Mouse (Mus musculus) midbrain, embryonic 11.5 days (tissue): ENCODE measurements around the gene Lars2. TPM values are rescaled to one million over a fixed set of nuclear protein-coding genes. Genes with fewer than 3 reads are reported as not detected.
A peak's percentile ranks its signal among the peaks of the same experiment; 100 is the strongest.

Source experiments
- ATAC-seq: fragments of 200-750 bp; cut with Nextera tagmentation; 2 replicates; pipeline ENCODE4 v1.8.0; 2017; ENCODE audit warnings: moderate TSS enrichment, moderate library complexity; ENCODE audit not compliant: low FRiP score
- DNase-seq: peaks from one replicate; pipeline ENCODE4 v3.0.0; 2015; ENCODE audit warnings: low spot score; ENCODE audit errors: missing footprints
- H3K27ac ChIP-seq: fragments of 300-500 bp; sonication (generic); 2 replicates; pipeline ENCODE4 v1.5.1; 2014; ENCODE audit warnings: low read depth, low read length
- H3K27me3 ChIP-seq: fragments of 300-500 bp; sonication (generic); 2 replicates; pipeline ENCODE4 v1.6.1; 2014; ENCODE audit warnings: mild to moderate bottlenecking, low read length, moderate library complexity, mixed read lengths; ENCODE audit not compliant: control insufficient read depth, insufficient read depth
- H3K36me3 ChIP-seq: fragments of 300-500 bp; sonication (generic); 2 replicates; pipeline ENCODE4 v1.6.1; 2014; ENCODE audit warnings: mild to moderate bottlenecking, low read length, moderate library complexity, mixed read lengths; ENCODE audit not compliant: control insufficient read depth, insufficient read depth
- H3K4me1 ChIP-seq: fragments of 300-500 bp; sonication (generic); 2 replicates; pipeline ENCODE4 v1.6.1; 2014; ENCODE audit warnings: low read length; ENCODE audit not compliant: control insufficient read depth, insufficient read depth
- H3K4me2 ChIP-seq: fragments of 300-500 bp; sonication (generic); 2 replicates; pipeline ENCODE4 v1.6.1; 2014; ENCODE audit warnings: mild to moderate bottlenecking, moderate library complexity
- H3K4me3 ChIP-seq: fragments of 300-500 bp; sonication (generic); 2 replicates; pipeline ENCODE4 v1.5.1; 2014; ENCODE audit warnings: low read depth, low read length
- H3K9ac ChIP-seq: fragments of 300-500 bp; sonication (generic); 2 replicates; pipeline ENCODE4 v1.6.1; 2014; ENCODE audit warnings: low read length
- H3K9me3 ChIP-seq: fragments of 300-500 bp; sonication (generic); 2 replicates; pipeline ENCODE4 v1.6.1; 2016; ENCODE audit warnings: low read length; ENCODE audit not compliant: control insufficient read depth
- WGBS: fragments of 180-500 bp; shearing (Covaris S2); extraction: QIAGEN DNeasy Blood & Tissue Kit; methylation state at CpG from one replicate; pipeline ENCODE4 v1.1.7; 2014; 5-methylcytosine and 5-hydroxymethylcytosine counted together
- polyA plus RNA-seq: library from polyadenylated mRNA; unstranded; fragments of >200 nt; fragmentation: Nextera tagmentation; extraction: Ambion mirVana; gene quantifications from 2 replicates; pipeline ENCODE4 v1.2.1, GENCODE M21; 2014

Gene Lars2
- polyA plus RNA-seq, 1 experiment from 2014 or later, result 860 TPM

DNA sequence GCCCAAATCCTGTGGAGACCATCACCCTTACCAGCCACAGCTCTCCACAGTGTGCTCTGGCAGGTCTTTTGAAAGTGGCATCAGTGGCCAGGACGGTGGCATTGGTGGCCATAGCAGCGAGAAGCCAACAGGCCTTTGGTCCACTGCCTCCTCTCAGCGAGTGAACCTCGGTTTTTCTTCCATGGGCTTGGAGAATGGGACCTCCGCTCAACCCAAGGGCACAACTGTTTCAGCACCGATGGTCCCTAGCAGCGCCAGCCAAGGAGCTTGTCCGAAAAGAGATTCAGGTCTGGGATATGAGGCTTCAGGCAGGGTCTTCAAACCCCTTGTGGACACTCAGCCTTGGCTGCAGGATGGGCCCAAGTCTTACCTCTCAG lies 113.1 kb downstream of the Lars2 start:
- Histone ChIP-seq H3K36me3 (peaks cover 2% of the 10 kb centered on the region; the same call in 1 of the 2 replicates), H3K4me1 (peaks cover 27% of the 10 kb centered on the region), H3K27me3 (no peaks in the 10 kb centered on the region), H3K27ac (no peak overlapping the region), H3K9ac (peak overlapping the region; percentile 85), H3K9me3 (no peaks in the 10 kb centered on the region), H3K4me2 (peak overlapping the region; percentile 87), H3K4me3 (peak overlapping the region; percentile 65)
- no peak for ATAC-seq
- WGBS, result 86% methylated on average over 8 of the region's 8 CpGs
- no peak for DNase-seq

DNA sequence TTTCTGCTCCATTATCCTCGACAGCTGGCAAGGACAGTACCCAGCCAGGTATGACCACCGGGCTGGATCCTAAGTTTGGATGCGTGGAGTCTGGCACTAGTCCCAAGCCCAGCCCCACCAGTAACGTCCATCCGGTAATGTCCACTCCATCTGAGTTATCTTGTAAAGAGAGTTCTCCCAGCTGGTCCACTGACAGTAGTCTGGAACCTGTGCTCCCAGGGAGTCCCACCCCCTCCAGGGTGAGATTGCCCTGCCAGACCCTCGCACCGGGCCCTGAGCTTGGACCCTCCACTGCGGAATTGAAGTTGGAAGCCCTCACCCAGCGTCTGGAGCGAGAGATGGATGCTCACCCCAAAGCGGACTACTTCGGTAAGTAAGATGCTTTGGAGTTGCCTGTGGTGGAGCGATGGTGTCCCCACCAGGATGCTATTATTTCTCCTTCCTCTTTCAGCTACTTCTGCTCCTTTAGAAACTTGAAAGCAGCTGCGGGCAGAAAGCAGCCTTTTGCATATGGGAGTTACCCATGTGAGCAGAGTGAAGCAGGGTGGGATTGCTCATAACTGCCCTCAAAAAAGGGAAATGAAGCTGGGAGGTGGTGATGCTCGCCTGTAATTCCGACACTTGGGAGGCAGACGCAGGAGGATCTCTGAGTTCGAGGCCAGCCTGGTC lies 113.7 kb downstream of the Lars2 start:
- DNase-seq, result no peak
- WGBS, result 87% methylated on average over 18 of the region's 18 CpGs
- Histone ChIP-seq H3K9me3 (no peaks in the 10 kb centered on the region), H3K36me3 (peaks cover 2% of the 10 kb centered on the region; the same call in 1 of the 2 replicates), H3K27ac (no peak overlapping the region), H3K9ac (peak overlapping the region; percentile 20; the same call in 1 of the 2 replicates), H3K4me1 (peaks cover 27% of the 10 kb centered on the region), H3K27me3 (no peaks in the 10 kb centered on the region), H3K4me2 (peak overlapping the region; percentile 87), H3K4me3 (peak overlapping the region; percentile 65)
- no peak for ATAC-seq

DNA sequence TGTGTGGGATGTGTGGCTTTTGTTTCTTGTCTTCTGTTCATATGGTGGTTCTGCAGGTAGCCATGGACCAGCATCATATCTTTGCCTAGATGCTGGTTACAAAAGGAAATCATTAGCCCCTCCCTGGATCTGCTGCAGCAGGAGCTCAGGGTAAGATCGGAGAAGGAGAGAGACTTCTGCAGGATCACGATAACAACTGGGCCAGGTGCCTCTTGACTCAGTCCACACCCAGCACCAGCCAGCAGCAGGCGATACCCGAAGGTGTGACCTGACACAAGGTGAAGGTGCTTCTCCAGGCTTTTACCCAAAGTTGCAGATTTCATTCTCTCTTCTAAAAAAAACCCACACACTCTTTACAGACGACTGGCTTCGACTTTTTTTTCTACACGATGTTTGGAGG lies 114.4 kb downstream of the Lars2 start:
- 85% methylated on average over 7 of the region's 7 CpGs for WGBS

DNA sequence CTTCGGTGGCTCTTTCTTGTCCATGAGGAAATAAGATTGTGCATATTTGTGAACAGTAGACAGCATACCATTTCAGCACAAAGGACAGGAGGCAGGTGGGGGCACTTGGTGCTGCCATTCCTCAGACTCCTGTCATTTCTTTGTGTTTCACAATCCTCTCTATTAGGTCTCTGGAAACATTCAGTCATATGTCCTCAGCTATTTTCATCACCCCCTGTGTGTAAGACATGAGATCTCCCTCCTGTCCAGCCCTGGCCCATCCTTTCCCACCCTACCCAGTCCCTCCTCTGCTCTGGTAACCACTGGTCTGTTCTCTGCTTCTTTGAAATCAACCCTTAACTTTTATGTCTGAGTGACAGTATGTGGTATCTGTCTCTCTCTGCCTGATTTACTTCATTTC lies 116.9 kb downstream of the Lars2 start:
- peaks cover 2% of the 10 kb centered on the region; the same call in 1 of the 2 replicates for H3K36me3 ChIP-seq
- no peak for ATAC-seq
- no peak for DNase-seq
- no peak overlapping the region for H3K9ac ChIP-seq
- peaks cover 27% of the 10 kb centered on the region for H3K4me1 ChIP-seq
- H3K27ac ChIP-seq, result no peak overlapping the region
- H3K27me3 ChIP-seq, result no peaks in the 10 kb centered on the region
- H3K4me2 ChIP-seq, result no peak overlapping the region
- H3K9me3 ChIP-seq, result no peaks in the 10 kb centered on the region
- no peak overlapping the region for H3K4me3 ChIP-seq
- 86% methylated on average over 1 of the region's 1 CpGs for WGBS

More for the DNA sequence above, 114.4 kb downstream of the Lars2 start:
- peak overlapping the region; percentile 65 for H3K4me3 ChIP-seq
- H3K36me3 ChIP-seq, result peaks cover 2% of the 10 kb centered on the region; the same call in 1 of the 2 replicates
- H3K27me3 ChIP-seq, result no peaks in the 10 kb centered on the region
- no peaks in the 10 kb centered on the region for H3K9me3 ChIP-seq
- no peak for ATAC-seq
- peaks cover 27% of the 10 kb centered on the region for H3K4me1 ChIP-seq
- no peak overlapping the region for H3K9ac ChIP-seq
- H3K27ac ChIP-seq, result no peak overlapping the region
- peak overlapping the region; percentile 87 for H3K4me2 ChIP-seq
- DNase-seq, result no peak

DNA sequence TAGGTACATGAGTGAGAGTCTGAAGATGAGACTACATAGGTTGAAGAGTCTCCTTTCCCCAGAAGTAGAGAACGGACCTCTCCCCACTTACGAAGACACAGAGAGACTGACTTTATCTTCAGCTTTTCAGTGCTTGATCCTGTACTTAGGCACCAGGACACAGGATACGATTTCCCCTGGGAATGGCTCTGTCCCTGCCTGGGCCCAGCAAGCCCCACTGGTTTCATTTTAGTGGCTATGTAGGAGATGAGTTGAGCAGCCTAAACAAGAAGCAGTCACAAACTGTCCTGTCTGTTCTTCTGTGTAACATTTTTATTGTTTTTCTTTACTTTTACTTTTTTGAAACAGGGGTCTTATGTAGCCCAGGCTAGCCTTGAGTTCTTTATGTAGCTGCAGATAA lies 118.1 kb downstream of the Lars2 start:
- no peak overlapping the region for H3K27ac ChIP-seq
- H3K4me3 ChIP-seq, result no peak overlapping the region
- ATAC-seq (no peak), DNase-seq (no peak)
- H3K4me1 ChIP-seq, result peaks cover 21% of the 10 kb centered on the region
- H3K36me3 ChIP-seq, result peaks cover 2% of the 10 kb centered on the region; the same call in 1 of the 2 replicates
- H3K9ac ChIP-seq, result no peak overlapping the region
- 99% methylated on average over 3 of the region's 3 CpGs for WGBS
- H3K4me2 ChIP-seq, result no peak overlapping the region
- no peaks in the 10 kb centered on the region for H3K9me3 ChIP-seq
- no peaks in the 10 kb centered on the region for H3K27me3 ChIP-seq

DNA sequence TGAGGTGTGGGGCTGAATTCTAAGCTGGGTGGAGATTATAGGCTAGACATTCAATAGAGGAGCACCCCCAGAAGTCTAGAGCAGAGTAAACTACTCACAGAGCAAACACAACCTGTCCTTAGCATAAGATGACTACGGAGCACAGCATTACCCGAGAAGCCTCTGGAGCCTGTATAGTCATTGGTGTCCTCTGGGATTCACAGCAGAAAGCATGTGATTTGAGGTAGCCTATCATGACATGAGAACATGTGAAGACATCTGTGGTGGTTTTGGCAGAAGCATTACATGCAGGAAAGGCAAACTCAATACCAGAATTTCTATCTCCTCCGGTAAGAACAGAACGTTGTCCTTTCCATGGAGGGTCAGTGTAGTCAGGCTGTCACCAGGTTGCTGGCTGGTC lies 118.8 kb downstream of the Lars2 start:
- H3K36me3 ChIP-seq, result peaks cover 2% of the 10 kb centered on the region; the same call in 1 of the 2 replicates
- H3K27ac ChIP-seq, result no peak overlapping the region
- H3K4me3 ChIP-seq, result no peak overlapping the region
- WGBS, result 94% methylated on average over 4 of the region's 4 CpGs
- H3K4me1 ChIP-seq, result peaks cover 14% of the 10 kb centered on the region
- H3K9ac ChIP-seq, result no peak overlapping the region
- no peaks in the 10 kb centered on the region for H3K9me3 ChIP-seq
- no peak for DNase-seq
- no peaks in the 10 kb centered on the region for H3K27me3 ChIP-seq
- no peak overlapping the region for H3K4me2 ChIP-seq
- ATAC-seq, result no peak

DNA sequence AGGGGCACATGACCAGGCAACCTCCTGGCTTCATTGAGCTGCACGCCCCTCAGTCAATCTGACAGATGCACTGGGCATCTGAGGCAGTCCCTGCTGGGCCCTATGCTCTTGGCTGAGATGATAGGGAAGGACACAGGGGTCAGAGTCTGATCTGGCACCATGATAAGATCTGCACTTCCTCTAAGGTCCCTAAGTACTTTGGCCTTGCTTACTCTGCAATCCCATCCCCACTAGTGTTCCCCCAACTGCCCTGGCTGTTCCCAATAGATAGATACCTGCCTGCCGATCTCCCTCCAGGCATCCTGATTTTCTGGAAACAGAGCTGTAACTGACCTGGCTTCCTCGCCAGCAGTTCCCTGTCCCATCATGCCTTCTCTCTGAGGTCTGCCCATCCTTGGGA lies 119.9 kb downstream of the Lars2 start:
- Histone ChIP-seq H3K4me3 (no peak overlapping the region), H3K4me1 (peaks cover 6% of the 10 kb centered on the region), H3K27me3 (no peaks in the 10 kb centered on the region), H3K27ac (no peak overlapping the region), H3K9me3 (no peaks in the 10 kb centered on the region), H3K4me2 (no peak overlapping the region), H3K9ac (no peak overlapping the region), H3K36me3 (peaks cover 2% of the 10 kb centered on the region; the same call in 1 of the 2 replicates)
- 78% methylated on average over 3 of the region's 3 CpGs for WGBS
- DNase-seq (no peak), ATAC-seq (no peak)

DNA sequence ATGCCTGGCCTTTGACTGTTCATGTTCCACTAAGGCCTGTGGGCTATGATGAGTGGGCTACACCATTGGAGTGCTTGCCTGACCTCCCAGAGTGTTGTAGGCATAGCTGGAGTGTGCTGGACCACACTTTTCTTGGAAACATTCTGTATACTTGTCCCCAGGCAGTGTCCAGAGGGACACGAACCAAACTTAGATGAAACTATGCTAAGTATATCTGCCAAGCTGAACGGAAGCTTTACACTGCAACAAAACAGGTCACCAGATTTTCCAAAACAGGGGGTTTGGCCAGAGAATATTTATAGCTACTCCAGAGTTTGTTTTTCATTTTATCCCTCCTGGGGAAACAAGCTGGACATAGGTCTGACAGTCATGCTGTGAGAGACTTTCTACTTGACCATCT lies 122.3 kb downstream of the Lars2 start:
- DNase-seq (no peak), ATAC-seq (no peak)
- WGBS, result 85% methylated on average over 2 of the region's 2 CpGs
- H3K9ac ChIP-seq, result no peak overlapping the region
- no peaks in the 10 kb centered on the region for H3K27me3 ChIP-seq
- H3K4me3 ChIP-seq, result no peak overlapping the region
- H3K36me3 ChIP-seq, result no peaks in the 10 kb centered on the region
- H3K9me3 ChIP-seq, result no peaks in the 10 kb centered on the region
- no peaks in the 10 kb centered on the region for H3K4me1 ChIP-seq
- H3K27ac ChIP-seq, result no peak overlapping the region
- no peak overlapping the region for H3K4me2 ChIP-seq

DNA sequence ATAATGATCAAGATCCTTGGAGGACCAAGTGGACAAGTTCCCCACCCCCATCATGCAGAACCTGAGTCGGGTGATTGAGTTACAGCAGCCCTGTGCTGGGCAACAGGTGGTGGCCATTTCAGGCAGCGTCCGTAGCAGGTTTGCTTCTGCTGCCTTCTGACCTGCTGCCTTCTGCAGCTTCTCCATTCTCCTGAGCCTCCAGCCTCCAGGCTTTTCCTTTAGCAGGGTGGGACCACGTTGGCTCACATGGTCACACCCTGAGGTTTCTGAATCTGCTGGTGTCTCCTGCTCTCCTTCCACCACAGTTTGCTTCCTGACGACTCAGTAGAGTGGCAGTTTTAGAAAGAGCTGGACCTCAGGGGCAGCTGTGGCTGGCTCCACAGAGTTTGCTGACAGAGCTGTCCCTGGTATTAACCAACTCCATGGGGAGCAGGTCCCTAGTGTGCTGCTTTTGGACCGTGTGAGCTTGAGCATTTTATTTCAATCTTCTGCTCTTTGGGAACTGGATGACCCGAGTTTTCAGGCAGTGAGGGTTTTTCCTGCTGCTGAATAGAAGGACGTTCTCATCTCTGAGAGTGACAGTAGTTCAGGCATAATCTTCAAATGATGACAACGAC lies 123.1 kb downstream of the Lars2 start:
- no peaks in the 10 kb centered on the region for H3K36me3 ChIP-seq
- WGBS, result 84% methylated on average over 9 of the region's 9 CpGs

More for the DNA sequence above, 123.1 kb downstream of the Lars2 start:
- no peak for ATAC-seq
- Histone ChIP-seq H3K9ac (no peak overlapping the region), H3K4me1 (no peaks in the 10 kb centered on the region), H3K27ac (no peak overlapping the region), H3K27me3 (no peaks in the 10 kb centered on the region), H3K9me3 (no peaks in the 10 kb centered on the region), H3K4me3 (no peak overlapping the region), H3K4me2 (no peak overlapping the region)
- DNase-seq, result no peak
